In genomic region chr5:77357405-77358149, GRCm38 (mm10) we compare ENCODE assay signal across 8 mouse cellular contexts. TPM values are rescaled to one million over a fixed set of nuclear protein-coding genes. Genes with fewer than 3 reads are reported as not detected.
DNase-seq lines count a peak whose midpoint lies in the region; ATAC-seq and TF ChIP-seq lines count a peak whose summit lies in the region.

No protein-coding gene starts in this region.

- H3K36me3 ChIP-seq in intestine, embryonic 16.5 days (ENCODE audit: control insufficient read depth, insufficient read depth, low read length): no peaks in the 10 kb centered on the region
- no peaks in the 10 kb centered on the region for H3K36me3 ChIP-seq in neural tube, embryonic 12.5 days

- WGBS in intestine, embryonic 16.5 days: 18% methylated on average over 22 of the region's 22 CpGs
- 16% methylated on average over 22 of the region's 22 CpGs for WGBS in neural tube, embryonic 12.5 days

- H3K4me2 ChIP-seq in intestine, embryonic 16.5 days (ENCODE audit: low read depth, low read length): peak overlapping the region; percentile 65
- H3K4me2 ChIP-seq in neural tube, embryonic 12.5 days (replicated peaks): peak overlapping the region; percentile 59

- TF ChIP-seq POLR2A in cortical plate, adult 2 months (IDR thresholded peaks at IDR 0.05; ENCODE audit: extremely low read depth, insufficient read depth, low read length): no peak

- H3K9ac ChIP-seq in intestine, embryonic 16.5 days (ENCODE audit: low read depth, low read length): peak overlapping the region; percentile 56
- 0 out of 2 replicates have a peak overlapping the region, but pooled peaks have one; percentile 35 for H3K9ac ChIP-seq in neural tube, embryonic 12.5 days

- H3K27ac ChIP-seq in cortical plate, adult 2 months (ENCODE audit: insufficient read depth, low read length): peak overlapping the region; percentile 24; the same call in 1 of the 2 replicates
- H3K27ac ChIP-seq in intestine, embryonic 16.5 days (ENCODE audit: low read length): peak overlapping the region; percentile 76
- no peak overlapping the region for H3K27ac ChIP-seq in neural tube, embryonic 12.5 days

- TF ChIP-seq CTCF in cortical plate, adult 2 months (IDR thresholded peaks at IDR 0.05; ENCODE audit: extremely low read depth, insufficient read depth, low read length): no peak

- ATAC-seq in intestine, embryonic 16.5 days: peak; percentile 86
- ATAC-seq in neural tube, embryonic 12.5 days (ENCODE audit: low FRiP score, low read depth): peak; percentile 63

- no peaks in the 10 kb centered on the region for H3K27me3 ChIP-seq in intestine, embryonic 16.5 days (replicated peaks; ENCODE audit: control insufficient read depth, insufficient read depth, low read length)
- no peaks in the 10 kb centered on the region for H3K27me3 ChIP-seq in neural tube, embryonic 12.5 days (replicated peaks)

- no peaks in the 10 kb centered on the region for H3K9me3 ChIP-seq in intestine, embryonic 16.5 days (ENCODE audit: control insufficient read depth, low read length)
- no peaks in the 10 kb centered on the region for H3K9me3 ChIP-seq in neural tube, embryonic 12.5 days

- peak; percentile 76 for DNase-seq in R1 (ENCODE audit: low read depth, low spot score)
- peak; percentile 99 for DNase-seq in heart, adult 11 months
- peak; percentile 84 to 88 for DNase-seq in lung, adult 18-20 months
- peak; percentile 79 for DNase-seq in thymus, postnatal 25 days
- no peak for DNase-seq in left cerebral cortex, adult 9 months (ENCODE audit: low spot score in 2 of 2)

- H3K4me3 ChIP-seq in cortical plate, adult 2 months (ENCODE audit: insufficient read depth, low read length): peak overlapping the region; percentile 12
- peak overlapping the region; percentile 50 for H3K4me3 ChIP-seq in intestine, embryonic 16.5 days (ENCODE audit: low read length)
- peak overlapping the region; percentile 29 for H3K4me3 ChIP-seq in neural tube, embryonic 12.5 days

- no peaks in the 10 kb centered on the region for H3K4me1 ChIP-seq in cortical plate, adult 2 months (ENCODE audit: control insufficient read depth, insufficient read depth, low read length)
- H3K4me1 ChIP-seq in intestine, embryonic 16.5 days (ENCODE audit: control insufficient read depth, insufficient read depth, low read length): peaks cover 21% of the 10 kb centered on the region
- peaks cover 10% of the 10 kb centered on the region; the same call in 1 of the 2 replicates for H3K4me1 ChIP-seq in neural tube, embryonic 12.5 days

RNA-seq across cellular contexts. Expression of gene Polr2b, which starts 47.6 kb away (rescaled TPM):
- 35.4 and 35.9 TPM in 2 replicates for polyA plus RNA-seq in cortical plate, adult 2 months (2012; rRNA removed)
- polyA plus RNA-seq in intestine, embryonic 16.5 days (2015; fragmentation: Nextera tagmentation; extraction: Ambion mirVana): 43.4 and 44.0 TPM in 2 replicates
- 83.5 and 89.9 TPM in 2 replicates for polyA plus RNA-seq in neural tube, embryonic 12.5 days (2016; fragmentation: Nextera tagmentation; extraction: Ambion mirVana)

RNA-seq across cellular contexts. Expression of gene Noa1, which starts 47.7 kb away (rescaled TPM):
- 18.4 and 18.5 TPM in 2 replicates for polyA plus RNA-seq in cortical plate, adult 2 months (2012; rRNA removed)
- polyA plus RNA-seq in intestine, embryonic 16.5 days (2015; fragmentation: Nextera tagmentation; extraction: Ambion mirVana): 30.9 and 32.6 TPM in 2 replicates
- polyA plus RNA-seq in neural tube, embryonic 12.5 days (2016; fragmentation: Nextera tagmentation; extraction: Ambion mirVana): 37.6 and 38.6 TPM in 2 replicates

RNA-seq across cellular contexts. Expression of gene Igfbp7, which starts 50.3 kb away (rescaled TPM):
- 82.1 and 88.9 TPM in 2 replicates for polyA plus RNA-seq in cortical plate, adult 2 months (2012; rRNA removed)
- 85.2 and 109 TPM in 2 replicates for polyA plus RNA-seq in intestine, embryonic 16.5 days (2015; fragmentation: Nextera tagmentation; extraction: Ambion mirVana)
- 38.5 and 41.7 TPM in 2 replicates for polyA plus RNA-seq in neural tube, embryonic 12.5 days (2016; fragmentation: Nextera tagmentation; extraction: Ambion mirVana)

Comparison
In these comparisons a context has a peak if more than half of its experiments do, and no peak if none do; other contexts are left out.
1. DNase-seq: peak in R1 (single experiment), heart, adult 11 months (single experiment), lung, adult 18-20 months (2 of 2) and thymus, postnatal 25 days (single experiment); none in left cerebral cortex, adult 9 months (0 of 2).
2. Peak in every context shown above with its lines, with median percentiles within 50 percentile points of each other: H3K4me3 ChIP-seq.